Mouse (Mus musculus): Measurements from ENCODE around the gene Cacng5. TPM values are rescaled to one million over a fixed set of nuclear protein-coding genes. Genes with fewer than 3 reads are reported as not detected.

Gene Cacng5
- 0.35 and 1.2 TPM in 2 replicates for polyA plus RNA-seq (2015; fragmentation: Nextera tagmentation; extraction: Ambion mirVana)

DNA sequence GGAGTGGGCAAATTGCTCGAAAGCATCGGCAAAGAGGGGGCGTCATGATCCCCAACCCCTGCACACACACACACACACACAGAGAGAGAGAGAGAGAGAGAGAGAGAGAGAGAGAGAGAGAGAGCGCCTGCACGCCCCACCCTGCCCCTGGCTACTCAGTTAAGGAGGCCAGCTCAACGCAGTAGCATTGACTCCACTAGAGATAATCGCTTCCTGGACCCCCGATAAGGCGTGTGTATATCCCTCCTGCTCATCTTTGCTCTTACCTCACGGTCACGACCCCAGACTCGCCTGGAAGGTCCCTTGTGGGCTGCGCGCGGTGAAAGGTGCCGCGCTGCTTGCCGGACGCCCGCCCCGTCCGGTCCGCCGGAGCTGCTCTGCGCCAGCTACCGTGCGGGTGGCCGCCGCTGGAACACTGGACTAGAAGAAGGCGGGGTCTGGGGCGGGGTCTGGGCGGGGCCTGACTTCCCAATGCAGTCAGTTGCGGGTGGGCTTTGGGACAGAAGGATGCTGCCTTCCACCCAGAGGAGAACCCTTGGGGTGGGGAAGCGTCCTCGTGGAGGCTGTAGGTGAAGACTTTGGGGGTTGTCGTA lies at the start of gene Cacng5:
Gene Cacng5 (minus strand): TSS at position 422 of the 593 bp plus-strand sequence.
- ATAC-seq (replicated peaks; ENCODE audit: low FRiP score), result peak; percentile 80; the same call in 1 of the 2 replicates
- Histone ChIP-seq H3K4me1 (peaks cover 5% of the 10 kb centered on the region; the same call in 1 of the 2 replicates), H3K27me3 (peaks cover 53% of the 10 kb centered on the region), H3K9ac (no peak within 1 kb of the TSS), H3K9me3 (replicated peaks) (no peaks in the 10 kb centered on the region), H3K4me3 (replicated peaks) (peak within 1 kb of the TSS; percentile 38), H3K27ac (no peak within 1 kb of the TSS), H3K4me2 (peak within 1 kb of the TSS; percentile 60), H3K36me3 (no peaks in the 10 kb centered on the region)
- 6% methylated on average over 36 of the region's 36 CpGs for WGBS

DNA sequence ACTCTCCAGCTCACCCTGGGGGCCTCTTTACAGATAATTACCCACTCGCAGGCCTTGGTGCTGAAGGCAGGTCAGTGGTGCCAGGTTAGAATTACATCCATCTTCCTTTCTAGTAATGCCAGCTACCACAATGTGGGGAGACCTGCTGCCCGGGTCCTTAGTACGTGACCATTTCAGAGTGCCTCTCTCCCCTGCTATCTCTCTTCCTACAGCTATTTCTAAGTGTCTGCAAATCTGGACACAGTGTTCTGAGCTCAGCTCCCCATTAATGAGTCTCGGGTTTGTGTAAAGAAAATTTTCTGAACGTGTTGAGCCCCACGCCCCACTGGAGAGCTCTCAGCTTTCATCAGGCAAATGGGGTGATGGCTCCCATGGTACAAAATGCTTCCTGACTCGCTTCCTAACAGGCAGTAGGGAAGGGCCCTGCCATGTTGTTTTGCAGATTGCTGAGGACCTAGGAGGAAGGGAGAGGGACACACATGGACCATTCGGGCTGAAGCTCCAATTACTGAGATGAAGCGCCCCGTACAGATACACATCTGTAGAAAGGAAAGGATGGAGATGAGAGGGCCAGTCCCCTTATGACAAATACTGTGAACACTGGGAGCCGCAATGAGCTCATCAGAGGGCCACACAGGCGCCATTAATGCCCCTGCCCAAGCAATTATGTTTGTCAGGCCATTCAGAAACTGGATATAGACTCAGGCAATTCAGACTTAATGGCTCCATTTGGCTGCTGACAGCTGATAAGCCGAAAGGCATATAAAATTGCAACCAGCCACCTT lies 42.9 kb upstream of the Cacng5 start:
- ATAC-seq (replicated peaks; ENCODE audit: low FRiP score), result no peak
- no peak overlapping the region for H3K4me3 ChIP-seq (replicated peaks)
- no peaks in the 10 kb centered on the region for H3K27me3 ChIP-seq
- WGBS, result 45% methylated on average over 13 of the region's 13 CpGs
- H3K9ac ChIP-seq, result no peak overlapping the region
- H3K36me3 ChIP-seq, result peaks cover 20% of the 10 kb centered on the region; the same call in 1 of the 2 replicates
- H3K4me1 ChIP-seq, result 0 out of 2 replicates have a peak, but pooled peaks cover 6% of the 10 kb centered on the region
- H3K9me3 ChIP-seq (replicated peaks), result no peaks in the 10 kb centered on the region
- no peak overlapping the region for H3K4me2 ChIP-seq
- H3K27ac ChIP-seq, result no peak overlapping the region

DNA sequence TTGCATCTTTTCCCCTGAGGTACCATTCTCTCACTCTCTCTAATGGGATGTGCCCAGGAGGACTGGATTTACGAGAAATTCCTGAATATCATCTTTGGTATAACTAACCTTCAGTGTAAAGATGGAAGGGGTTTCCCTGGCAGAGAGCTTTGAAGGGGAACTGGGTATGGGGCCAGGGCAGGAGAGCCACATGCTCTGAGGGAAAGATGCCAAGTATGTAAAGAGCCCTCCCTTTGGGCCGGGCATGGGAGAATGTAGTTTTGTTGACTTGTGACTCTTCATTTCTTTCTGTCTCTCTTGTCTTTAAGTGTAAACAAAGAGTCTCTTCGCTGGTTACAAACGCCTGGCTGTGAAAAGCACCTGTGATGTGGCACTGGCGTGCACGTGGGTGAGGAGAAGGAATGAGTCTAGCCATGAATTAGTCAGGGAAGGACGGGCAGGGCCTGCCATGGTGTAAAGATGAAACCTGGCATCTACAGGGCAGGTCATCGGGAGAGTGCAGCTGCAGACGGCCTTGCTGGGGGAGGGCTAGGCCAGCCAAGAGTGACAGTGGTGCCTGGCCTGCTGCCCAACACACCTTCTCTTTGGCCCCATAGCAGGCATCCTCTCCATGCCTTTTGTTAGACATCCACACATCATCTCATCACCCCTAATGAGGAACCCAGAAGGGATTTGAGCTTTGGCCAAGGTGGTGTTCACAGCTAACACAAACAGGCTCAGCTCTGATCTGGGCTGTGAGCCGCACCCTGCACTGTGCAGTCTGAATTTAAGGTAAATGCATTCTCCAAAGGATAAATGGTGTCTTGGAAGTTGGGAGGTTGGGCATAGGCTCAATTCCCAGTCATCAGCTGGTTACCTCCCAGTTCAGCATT lies 40.6 kb upstream of the Cacng5 start:
- H3K4me3 ChIP-seq (replicated peaks), result no peak overlapping the region
- H3K9me3 ChIP-seq (replicated peaks), result no peaks in the 10 kb centered on the region
- no peak overlapping the region for H3K27ac ChIP-seq
- 0 out of 2 replicates have a peak, but pooled peaks cover 6% of the 10 kb centered on the region for H3K4me1 ChIP-seq
- no peak for ATAC-seq (replicated peaks; ENCODE audit: low FRiP score)
- no peak overlapping the region for H3K4me2 ChIP-seq
- peaks cover 19% of the 10 kb centered on the region; the same call in 1 of the 2 replicates for H3K36me3 ChIP-seq
- 77% methylated on average over 10 of the region's 10 CpGs for WGBS
- no peak overlapping the region for H3K9ac ChIP-seq
- H3K27me3 ChIP-seq, result no peaks in the 10 kb centered on the region

GRCm38 (mm10) chr11:107951431-107951830 lies 36.6 kb upstream of the Cacng5 start:
- Histone ChIP-seq H3K9ac (no peak overlapping the region), H3K27me3 (no peaks in the 10 kb centered on the region), H3K4me3 (replicated peaks) (no peak overlapping the region), H3K27ac (no peak overlapping the region), H3K36me3 (peaks cover 9% of the 10 kb centered on the region; the same call in 1 of the 2 replicates), H3K9me3 (replicated peaks) (no peaks in the 10 kb centered on the region), H3K4me2 (no peak overlapping the region), H3K4me1 (peaks cover 8% of the 10 kb centered on the region)
- 80% methylated on average over 11 of the region's 11 CpGs for WGBS
- no peak for ATAC-seq (replicated peaks; ENCODE audit: low FRiP score)

DNA sequence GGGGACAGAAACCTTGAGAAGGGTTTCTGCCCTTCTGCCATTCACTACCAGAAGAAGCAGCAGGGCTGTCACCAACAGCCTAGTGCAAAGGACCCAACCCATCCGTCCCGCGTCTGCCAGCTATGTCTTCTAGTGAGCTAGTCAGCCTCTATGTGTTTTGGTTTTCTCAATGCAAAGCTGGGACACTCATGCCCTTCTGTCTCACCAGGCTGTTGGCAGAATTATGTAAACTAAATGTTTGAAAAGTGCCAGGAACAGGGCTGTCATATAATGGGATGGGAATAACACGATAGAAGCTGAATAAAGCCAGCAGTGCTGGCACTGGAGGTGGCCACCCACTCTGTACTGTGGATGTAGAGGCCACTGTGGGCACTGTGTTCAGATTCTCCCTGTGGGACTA lies 35.8 kb upstream of the Cacng5 start:
- Histone ChIP-seq H3K27me3 (no peaks in the 10 kb centered on the region), H3K4me3 (replicated peaks) (no peak overlapping the region), H3K4me1 (peaks cover 8% of the 10 kb centered on the region), H3K9me3 (replicated peaks) (no peaks in the 10 kb centered on the region), H3K27ac (no peak overlapping the region), H3K4me2 (no peak overlapping the region), H3K36me3 (peaks cover 12% of the 10 kb centered on the region; the same call in 1 of the 2 replicates), H3K9ac (no peak overlapping the region)
- no peak for ATAC-seq (replicated peaks; ENCODE audit: low FRiP score)
- WGBS, result 93% methylated on average over 4 of the region's 4 CpGs

DNA sequence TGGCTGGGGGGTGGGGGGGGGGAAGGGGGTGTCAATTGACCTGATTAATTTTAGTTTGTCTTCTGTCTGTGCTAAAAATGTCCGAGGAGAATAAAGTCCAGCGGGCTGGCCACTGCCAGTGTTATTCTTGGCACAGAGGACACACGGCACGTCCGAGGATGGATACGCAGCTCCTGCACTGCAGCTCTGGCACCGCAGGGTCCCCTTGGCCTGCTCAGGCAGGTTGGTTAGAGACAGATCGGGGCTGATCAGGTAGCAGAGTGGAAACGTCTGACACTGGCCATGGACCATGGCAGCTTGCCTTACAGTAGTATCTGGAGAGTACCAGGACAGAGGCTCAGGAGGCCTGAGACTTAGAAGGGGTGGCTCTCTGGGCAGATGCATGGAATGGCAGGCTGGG lies 35.4 kb upstream of the Cacng5 start:
- H3K4me2 ChIP-seq, result no peak overlapping the region
- H3K4me1 ChIP-seq, result peaks cover 8% of the 10 kb centered on the region
- H3K27ac ChIP-seq, result no peak overlapping the region
- WGBS, result 34% methylated on average over 9 of the region's 9 CpGs
- H3K27me3 ChIP-seq, result no peaks in the 10 kb centered on the region
- no peak for ATAC-seq (replicated peaks; ENCODE audit: low FRiP score)
- no peak overlapping the region for H3K9ac ChIP-seq
- no peak overlapping the region for H3K4me3 ChIP-seq (replicated peaks)
- peaks cover 16% of the 10 kb centered on the region for H3K36me3 ChIP-seq
- no peaks in the 10 kb centered on the region for H3K9me3 ChIP-seq (replicated peaks)

GRCm38 (mm10) chr11:107947951-107948350 lies 33.1 kb upstream of the Cacng5 start:
- no peaks in the 10 kb centered on the region for H3K9me3 ChIP-seq (replicated peaks)
- H3K27me3 ChIP-seq, result no peaks in the 10 kb centered on the region
- no peak overlapping the region for H3K4me3 ChIP-seq (replicated peaks)
- peaks cover 24% of the 10 kb centered on the region for H3K36me3 ChIP-seq
- H3K4me1 ChIP-seq, result peaks cover 8% of the 10 kb centered on the region
- no peak overlapping the region for H3K27ac ChIP-seq
- WGBS, result 100% methylated on average over 1 of the region's 1 CpGs
- H3K4me2 ChIP-seq, result no peak overlapping the region
- no peak for ATAC-seq (replicated peaks; ENCODE audit: low FRiP score)
- no peak overlapping the region for H3K9ac ChIP-seq

DNA sequence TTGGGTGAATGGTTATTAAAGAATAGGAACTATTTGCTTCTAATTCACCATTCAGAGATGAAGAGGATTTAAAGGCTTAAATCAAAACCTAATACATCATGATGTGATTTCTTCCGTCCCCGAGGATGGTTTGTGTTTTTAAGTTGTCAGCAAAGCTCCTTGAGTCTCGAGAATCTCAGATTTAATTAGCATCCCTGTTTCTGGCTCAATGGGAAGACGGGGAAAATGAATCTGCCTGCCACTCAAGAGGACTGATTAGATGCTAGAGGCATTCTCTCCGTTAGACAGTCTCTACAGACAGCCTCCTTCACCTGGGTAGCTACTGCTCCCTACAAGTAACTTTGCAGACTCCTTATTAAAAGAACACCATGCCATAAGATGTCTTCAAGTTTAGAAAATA lies 32.0 kb upstream of the Cacng5 start:
- Histone ChIP-seq H3K27me3 (no peaks in the 10 kb centered on the region), H3K4me1 (peaks cover 8% of the 10 kb centered on the region), H3K36me3 (peaks cover 23% of the 10 kb centered on the region), H3K9me3 (replicated peaks) (no peaks in the 10 kb centered on the region), H3K27ac (no peak overlapping the region), H3K4me3 (replicated peaks) (no peak overlapping the region), H3K4me2 (no peak overlapping the region), H3K9ac (no peak overlapping the region)
- ATAC-seq (replicated peaks; ENCODE audit: low FRiP score), result no peak
- 76% methylated on average over 5 of the region's 5 CpGs for WGBS

GRCm38 (mm10) chr11:107936929-107937328 lies 22.1 kb upstream of the Cacng5 start:
- Histone ChIP-seq H3K27me3 (no peaks in the 10 kb centered on the region), H3K4me1 (no peaks in the 10 kb centered on the region), H3K4me2 (no peak overlapping the region), H3K4me3 (replicated peaks) (no peak overlapping the region), H3K36me3 (peaks cover 24% of the 10 kb centered on the region), H3K27ac (no peak overlapping the region), H3K9ac (no peak overlapping the region), H3K9me3 (replicated peaks) (peaks cover 21% of the 10 kb centered on the region)
- ATAC-seq (replicated peaks; ENCODE audit: low FRiP score), result no peak
- 90% methylated on average over 2 of the region's 2 CpGs for WGBS

DNA sequence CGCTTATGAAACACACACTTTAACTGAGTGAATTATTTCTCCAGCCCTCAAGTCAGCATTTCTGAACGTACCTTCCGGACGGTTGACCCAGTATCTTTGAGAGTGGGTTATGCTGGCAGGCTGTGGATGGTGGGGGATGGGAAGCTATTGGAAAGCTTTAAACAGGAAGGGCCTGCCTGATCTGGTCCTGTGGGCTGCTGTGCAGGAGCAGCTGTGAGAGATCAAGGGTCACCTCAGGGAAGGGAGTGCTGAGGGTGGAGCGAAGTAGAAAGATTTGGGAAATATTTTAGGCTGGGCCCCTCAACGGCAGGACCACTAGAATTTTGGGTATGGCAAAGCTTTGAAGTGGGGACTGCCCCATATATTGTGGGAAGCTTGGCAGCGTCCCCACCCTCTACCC lies 16.9 kb upstream of the Cacng5 start:
- H3K4me3 ChIP-seq (replicated peaks), result no peak overlapping the region
- H3K27me3 ChIP-seq, result no peaks in the 10 kb centered on the region
- 57% methylated on average over 7 of the region's 7 CpGs for WGBS
- no peak overlapping the region for H3K4me2 ChIP-seq
- H3K36me3 ChIP-seq, result no peaks in the 10 kb centered on the region
- no peak for ATAC-seq (replicated peaks; ENCODE audit: low FRiP score)
- no peaks in the 10 kb centered on the region for H3K9me3 ChIP-seq (replicated peaks)
- H3K4me1 ChIP-seq, result no peaks in the 10 kb centered on the region
- H3K9ac ChIP-seq, result no peak overlapping the region
- H3K27ac ChIP-seq, result no peak overlapping the region

- 82% methylated on average over 11 of the region's 11 CpGs for WGBS
- H3K4me3 ChIP-seq (replicated peaks), result no peak overlapping the region
- H3K27me3 ChIP-seq, result no peaks in the 10 kb centered on the region
- no peak overlapping the region for H3K4me2 ChIP-seq
- ATAC-seq (replicated peaks; ENCODE audit: low FRiP score), result no peak
- H3K9ac ChIP-seq, result no peak overlapping the region
- no peak overlapping the region for H3K27ac ChIP-seq
- no peaks in the 10 kb centered on the region for H3K36me3 ChIP-seq
- no peaks in the 10 kb centered on the region for H3K4me1 ChIP-seq
- no peaks in the 10 kb centered on the region for H3K9me3 ChIP-seq (replicated peaks)
These were observed 16.4 kb upstream of the Cacng5 start for GRCm38 (mm10) chr11:107931288-107931687.

- Histone ChIP-seq H3K9ac (no peak overlapping the region), H3K27me3 (no peaks in the 10 kb centered on the region)
- no peak for ATAC-seq (replicated peaks; ENCODE audit: low FRiP score)
These were observed 14.9 kb upstream of the Cacng5 start for GRCm38 (mm10) chr11:107929712-107930111.

More at GRCm38 (mm10) chr11:107929712-107930111, 14.9 kb upstream of the Cacng5 start:
- no peak overlapping the region for H3K4me3 ChIP-seq (replicated peaks)
- H3K4me1 ChIP-seq, result no peaks in the 10 kb centered on the region
- H3K9me3 ChIP-seq (replicated peaks), result no peaks in the 10 kb centered on the region
- H3K27ac ChIP-seq, result no peak overlapping the region
- H3K36me3 ChIP-seq, result no peaks in the 10 kb centered on the region
- H3K4me2 ChIP-seq, result no peak overlapping the region
- 40% methylated on average over 3 of the region's 3 CpGs for WGBS

Data from kidney, embryonic 15.5 days (tissue).